Mouse (Mus musculus) thymus, adult 18-20 months (tissue): ENCODE results near the gene Sardh.

Experiments used
- DNase-seq, 2 experiments: peaks; one replicate each; pipeline ENCODE4 v3.0.0; 2022; ENCODE audit warnings: mixed read lengths in 2 of 2

The Sardh gene

DNA sequence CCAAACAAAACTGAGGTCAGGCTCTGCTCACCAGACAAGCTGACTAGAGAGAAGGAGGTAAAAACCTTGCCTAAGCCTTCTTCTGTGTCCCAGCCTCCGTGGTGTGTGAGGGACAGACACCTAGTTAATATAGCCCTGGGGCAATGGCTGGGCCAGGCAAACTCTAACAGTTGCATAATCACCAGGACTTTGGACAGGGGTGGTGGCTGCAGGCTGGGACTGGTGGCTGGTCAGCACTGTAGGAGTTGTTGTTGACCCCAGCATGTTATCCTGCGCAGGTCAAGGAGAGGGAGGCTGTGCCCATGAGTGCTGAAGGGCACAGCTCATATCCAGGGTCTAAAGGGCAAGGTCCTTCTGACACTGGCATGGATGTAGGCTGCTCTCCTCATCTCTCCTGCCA, at the start of gene Sardh:
Sardh (minus strand) TSS at position 127 of the 400 bp plus-strand sequence.
- no peak for DNase-seq

DNA sequence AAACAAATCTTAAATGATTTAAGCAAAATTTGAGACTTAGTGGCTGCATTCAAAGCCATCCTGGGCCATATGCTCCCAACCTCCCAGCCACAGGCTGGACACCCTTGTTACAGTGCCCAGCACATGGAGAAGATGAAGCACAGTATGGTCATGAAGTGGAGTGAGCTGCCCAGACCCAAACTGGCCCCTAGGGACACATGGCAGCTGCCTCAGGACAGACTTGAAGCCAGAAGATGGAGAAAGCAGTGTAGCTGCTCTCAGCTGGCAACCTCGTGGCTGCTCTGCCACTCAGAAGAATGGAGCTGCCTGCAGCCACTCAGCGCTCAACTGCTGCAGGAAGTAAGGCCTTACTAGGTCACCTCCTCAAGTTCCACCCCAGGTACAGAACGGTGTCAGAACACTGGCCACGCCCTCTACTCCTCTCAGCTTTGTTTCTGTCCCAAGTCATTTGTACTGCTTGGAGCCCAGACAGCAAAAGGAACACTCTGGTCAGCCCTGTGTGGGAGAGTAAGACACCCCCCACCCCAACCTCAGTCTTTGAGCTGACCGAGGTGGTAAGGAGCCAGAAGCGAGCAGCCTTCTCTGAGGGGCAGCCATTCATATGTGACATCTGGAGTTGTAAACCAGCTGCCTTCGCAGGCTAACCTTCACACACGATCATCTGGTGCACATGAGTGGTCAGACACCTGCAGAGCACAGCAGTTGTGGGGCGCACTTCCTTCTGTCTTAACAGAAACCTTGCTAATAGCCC, 48.7 kb upstream of the Sardh start:
- peak; percentile 58 to 70 for DNase-seq

GRCm38 (mm10) chr2:27294777-27295176, 46.6 kb upstream of the Sardh start:
- no peak for DNase-seq

DNA sequence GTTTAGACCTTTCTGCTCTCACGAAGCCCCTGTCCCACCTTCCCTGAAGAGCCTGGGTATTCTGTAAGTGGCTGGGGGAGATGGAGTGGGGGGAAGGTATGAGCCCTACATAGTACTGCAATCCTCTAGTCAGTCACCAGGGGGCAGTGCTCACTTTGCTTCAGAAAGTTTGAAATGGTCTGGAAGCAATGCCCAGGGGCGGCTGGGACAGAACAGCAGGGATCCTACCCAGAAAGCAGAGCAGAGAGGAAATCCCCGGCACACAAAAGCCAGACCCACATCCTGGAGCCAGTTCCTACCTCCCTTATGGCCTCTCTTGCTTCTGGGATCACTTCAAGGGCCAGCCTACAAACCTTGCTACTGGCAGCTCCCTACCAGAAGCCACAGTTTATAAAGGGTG, 40.9 kb upstream of the Sardh start:
- DNase-seq: peak; percentile 43 to 67

- no peak for DNase-seq
Observed at GRCm38 (mm10) chr2:27286971-27287710, 39.0 kb upstream of the Sardh start.

DNA sequence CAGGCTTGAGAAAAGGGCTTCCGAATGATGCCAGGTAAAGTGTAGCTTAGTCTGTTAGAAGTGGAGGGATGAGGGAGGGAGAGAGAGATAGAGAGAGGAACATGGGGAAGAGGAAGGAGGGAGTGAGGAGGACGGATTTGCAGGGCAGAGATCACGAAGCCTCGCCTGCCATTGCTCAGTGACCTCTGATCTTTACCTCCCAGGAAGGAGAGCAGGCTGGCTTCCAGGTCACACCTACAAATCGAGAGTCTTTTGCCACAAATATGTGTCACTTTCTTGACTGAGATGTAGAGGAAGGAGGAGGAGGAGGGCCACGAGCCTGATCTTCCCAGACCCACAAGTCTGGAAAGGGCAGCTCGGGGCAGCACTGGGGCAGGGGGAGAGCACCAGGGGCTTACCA, 36.3 kb upstream of the Sardh start:
- DNase-seq: no peak

DNA sequence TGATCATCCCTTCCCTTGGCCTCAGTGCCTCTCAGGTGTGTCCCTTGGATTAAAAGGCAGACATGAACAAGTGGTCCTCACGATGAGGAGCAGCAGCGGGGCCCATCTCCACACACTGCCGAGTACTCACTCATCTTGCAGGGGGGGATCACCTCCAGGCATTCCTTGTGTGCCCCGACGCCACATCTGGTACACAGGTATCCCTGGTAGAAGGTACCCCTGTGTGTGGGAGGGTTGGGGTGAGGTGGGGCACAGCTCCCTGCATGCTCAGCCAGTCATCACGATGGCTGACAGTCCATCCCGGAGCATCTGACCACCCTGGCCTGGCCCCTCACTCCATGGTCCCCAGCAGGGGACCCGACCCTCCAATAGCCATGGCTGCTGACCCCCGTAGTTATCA, 33.6 kb upstream of the Sardh start:
- DNase-seq: no peak

DNA sequence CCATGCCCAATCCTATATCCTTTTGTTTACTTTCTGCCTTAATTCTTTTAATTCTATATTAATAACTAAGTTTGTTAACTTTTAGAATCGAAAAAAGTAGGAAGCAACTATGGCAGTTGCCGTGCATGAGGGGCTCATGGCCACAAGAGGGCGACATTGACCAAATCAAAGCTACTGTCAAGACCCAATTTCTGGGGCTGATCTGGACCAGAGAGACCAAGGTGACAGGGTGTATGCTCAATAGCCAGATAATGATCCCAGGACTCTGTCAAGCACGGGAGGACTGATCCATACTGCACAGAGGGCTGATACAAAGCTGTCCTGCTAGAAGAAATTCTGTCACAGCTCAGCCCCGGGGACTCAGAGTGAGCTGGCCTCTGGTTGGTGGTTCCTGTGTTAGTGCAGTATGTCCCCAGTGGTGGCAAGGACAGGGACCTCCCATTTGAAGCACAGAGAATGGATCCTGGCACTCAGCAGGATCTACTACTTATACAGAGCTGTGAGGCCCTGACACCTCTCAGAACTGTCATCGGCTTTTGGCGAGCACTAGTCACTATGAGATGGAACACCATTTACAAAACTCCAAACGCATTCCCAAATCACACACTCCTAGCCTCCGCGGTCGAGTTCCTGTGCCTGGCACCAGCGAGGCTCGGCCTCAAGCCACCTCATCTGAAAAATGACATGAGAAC, 32.9 kb upstream of the Sardh start:
- DNase-seq: peak; percentile 32 to 36

- no peak for DNase-seq
Observed at GRCm38 (mm10) chr2:27278859-27279258, 30.7 kb upstream of the Sardh start.

DNA sequence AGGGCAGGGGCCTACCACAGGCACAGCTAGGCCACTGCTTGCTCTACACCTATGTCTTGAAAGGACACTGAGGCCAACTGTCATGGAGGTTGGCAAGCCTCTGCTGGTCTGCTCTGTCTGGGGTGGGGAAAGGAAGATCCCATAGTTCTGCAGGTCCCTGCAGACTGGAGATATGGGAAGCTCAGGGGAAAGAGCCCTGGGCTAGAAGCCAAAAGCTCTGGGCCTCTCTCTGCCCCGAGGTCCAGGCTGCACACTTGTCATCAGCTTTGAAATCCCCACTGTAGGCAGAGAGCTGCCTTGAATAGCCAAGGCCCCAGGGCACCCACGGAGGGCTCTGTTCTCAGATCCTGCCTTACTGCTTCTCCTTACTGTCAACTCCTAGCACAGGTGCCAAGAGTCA, 20.2 kb upstream of the Sardh start:
- no peak for DNase-seq

- no peak for DNase-seq
Observed at GRCm38 (mm10) chr2:27265819-27266218, 17.7 kb upstream of the Sardh start.

- DNase-seq: no peak
Observed at GRCm38 (mm10) chr2:27262984-27263383, 14.8 kb upstream of the Sardh start.

- DNase-seq: no peak
Observed at GRCm38 (mm10) chr2:27251434-27251833, 3.3 kb upstream of the Sardh start.

GRCm38 (mm10) chr2:27247487-27247863, 662 bp downstream of the Sardh start:
- no peak for DNase-seq

- DNase-seq: peak in 1 of 2 experiments; percentile 29
Observed at GRCm38 (mm10) chr2:27246712-27247486, 1.2 kb downstream of the Sardh start.

- DNase-seq: no peak
Observed at GRCm38 (mm10) chr2:27245947-27246346, 2.2 kb downstream of the Sardh start.

DNA sequence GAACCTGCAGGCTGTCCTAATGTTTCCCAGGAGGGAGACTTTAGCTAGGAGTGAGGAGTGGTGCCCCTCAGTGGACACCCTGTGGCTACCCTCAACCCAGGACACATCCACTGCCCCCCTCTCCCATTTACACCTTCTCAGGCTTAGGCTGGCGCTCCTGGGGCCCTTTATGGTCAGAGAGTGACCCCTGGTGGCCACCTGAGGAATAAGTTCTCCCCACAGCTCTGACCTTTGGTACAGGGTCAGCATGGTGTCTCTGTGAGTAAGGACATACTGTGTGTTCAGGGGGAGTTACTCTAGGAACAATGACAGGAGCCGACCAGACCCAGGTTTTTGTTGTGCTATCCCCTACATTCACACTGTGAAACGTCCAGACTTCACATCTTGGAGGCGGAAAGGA, 10.8 kb downstream of the Sardh start:
- DNase-seq: peak; percentile 37 to 40

DNA sequence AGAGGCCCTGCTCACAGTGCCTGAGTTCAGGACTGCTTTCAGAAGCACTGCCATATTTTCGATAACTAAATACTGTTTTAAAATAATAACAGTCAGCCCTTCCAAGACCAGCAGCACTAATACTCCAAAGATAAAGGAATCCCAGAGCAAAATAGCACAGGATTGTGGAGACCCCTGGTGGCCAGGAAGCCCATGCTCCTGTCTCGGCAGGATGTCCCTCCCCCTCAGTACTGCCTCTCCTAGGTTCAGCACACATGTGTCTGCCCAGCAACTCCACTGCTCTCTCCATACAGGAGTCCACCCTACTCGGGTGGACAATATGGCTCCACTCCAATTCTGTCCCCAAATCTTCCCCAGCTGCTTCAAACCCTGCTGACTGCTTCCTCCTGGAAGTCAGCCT, 12.4 kb downstream of the Sardh start:
- DNase-seq: peak; percentile 32

DNA sequence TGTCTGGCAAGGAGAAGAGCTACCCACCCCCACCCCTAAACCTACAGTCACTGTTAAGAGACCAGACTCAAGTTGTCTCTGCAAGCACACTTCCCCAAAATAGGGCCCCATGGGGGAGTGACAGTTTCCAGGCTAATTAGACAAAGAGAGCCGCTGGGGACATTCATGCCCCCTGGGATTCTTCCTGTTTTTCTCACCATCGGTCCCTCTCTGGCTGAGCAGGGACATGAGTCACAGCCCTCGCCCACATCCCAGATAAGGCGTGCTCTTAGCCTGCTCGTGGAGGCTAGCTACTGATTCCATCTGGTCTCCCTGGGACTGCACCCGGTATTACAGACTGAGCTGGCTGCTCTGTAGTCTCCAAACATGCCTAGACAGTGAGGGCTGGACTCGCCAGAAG, 15.8 kb downstream of the Sardh start:
- DNase-seq: peak in 1 of 2 experiments; percentile 2

GRCm38 (mm10) chr2:27229481-27230105, 18.5 kb downstream of the Sardh start:
- no peak for DNase-seq

DNA sequence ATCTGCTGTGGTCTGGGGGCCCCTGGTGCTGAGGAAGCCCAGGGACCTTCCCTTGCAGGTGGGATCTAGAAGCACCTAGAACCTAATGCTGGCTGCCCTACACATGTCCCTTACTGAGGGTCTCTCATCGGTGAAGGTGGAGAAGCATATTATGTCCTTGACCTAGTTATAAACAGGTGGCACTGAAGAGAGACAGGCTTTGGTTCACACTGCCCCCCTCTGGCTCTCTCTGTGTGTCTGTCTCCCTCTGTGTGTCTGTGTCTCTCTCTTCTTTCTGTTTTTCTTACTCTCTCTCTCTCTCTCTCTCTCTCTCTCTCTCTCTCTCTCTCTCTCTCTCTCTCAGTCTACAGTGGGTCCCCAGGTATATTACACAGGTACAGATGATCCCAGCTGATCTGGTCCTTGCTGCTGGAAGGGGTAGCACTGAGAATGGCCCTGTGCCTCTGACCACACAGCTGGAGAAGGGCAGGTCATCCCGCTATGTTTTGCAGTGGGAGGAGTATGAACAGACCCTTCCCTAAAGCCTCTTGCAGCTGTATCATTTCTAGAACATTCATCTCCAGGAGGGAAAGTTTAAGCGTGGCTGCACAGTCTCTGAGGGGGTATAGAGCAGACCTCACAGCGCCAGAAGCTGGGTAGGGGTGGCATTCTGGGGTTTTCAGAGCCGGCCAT, 19.2 kb downstream of the Sardh start:
- no peak for DNase-seq

- no peak for DNase-seq
Observed at GRCm38 (mm10) chr2:27226572-27226971, 21.6 kb downstream of the Sardh start.
